Mouse (Mus musculus) CH12.LX (cell line): Measurements from ENCODE around the gene Rsad1.

ENCODE experiments used
- POLR2A ChIP-seq: IDR thresholded peaks from 2 replicates; pipeline ENCODE4 v1.6.1; 2011; ENCODE audit warnings: low read depth, mild to moderate bottlenecking, improper control_type of control experiment, low read length
- ZC3H11A ChIP-seq: IDR thresholded peaks from 2 replicates; pipeline ENCODE4 v1.6.1; 2012; ENCODE audit warnings: low read depth, mild to moderate bottlenecking, inconsistent platforms, low read length, improper control_type of control experiment

GRCm38 (mm10) chr11:94499035-94499434, 50.0 kb downstream of the Rsad1 start:
- TF ChIP-seq POLR2A (no peak), ZC3H11A (no peak)
